Mouse (Mus musculus): Measurements from ENCODE around the gene Lrrc47.

Gene Lrrc47

GRCm38 (mm10) chr4:154023754-154024601, 12.4 kb downstream of the Lrrc47 start:
- DNase-seq: peak; percentile 96

- peak; percentile 91 for DNase-seq
These were observed 13.4 kb downstream of the Lrrc47 start for GRCm38 (mm10) chr4:154024729-154025521.

- DNase-seq: peak; percentile 99
These were observed 14.3 kb downstream of the Lrrc47 start, which contains the start of gene Smim1 for GRCm38 (mm10) chr4:154025641-154026440. Smim1 (minus strand) TSS chr4:154026230.

GRCm38 (mm10) chr4:154026441-154026761, 14.9 kb downstream of the Lrrc47 start:
- DNase-seq: peak; percentile 92

- DNase-seq: no peak
These were observed 16.5 kb downstream of the Lrrc47 start for GRCm38 (mm10) chr4:154028066-154028465.

GRCm38 (mm10) chr4:154028646-154029045, 17.1 kb downstream of the Lrrc47 start:
- no peak for DNase-seq

- DNase-seq: no peak
These were observed 25.6 kb downstream of the Lrrc47 start for GRCm38 (mm10) chr4:154037123-154037522.

GRCm38 (mm10) chr4:154042577-154042976, 31.0 kb downstream of the Lrrc47 start, which contains the start of gene Ccdc27:
Ccdc27 (minus strand) TSS chr4:154042677.
- no peak for DNase-seq

- DNase-seq: no peak
These were observed 34.3 kb downstream of the Lrrc47 start for GRCm38 (mm10) chr4:154045837-154046236.

- DNase-seq: no peak
These were observed 39.9 kb downstream of the Lrrc47 start for GRCm38 (mm10) chr4:154051401-154051800.

GRCm38 (mm10) chr4:154053065-154053464, 41.5 kb downstream of the Lrrc47 start:
- DNase-seq: no peak

- DNase-seq: peak; percentile 91
These were observed 44.0 kb downstream of the Lrrc47 start for GRCm38 (mm10) chr4:154055482-154055881.

GRCm38 (mm10) chr4:154056046-154056445, 44.5 kb downstream of the Lrrc47 start:
- DNase-seq: no peak

GRCm38 (mm10) chr4:154056661-154057060, 45.1 kb downstream of the Lrrc47 start:
- no peak for DNase-seq

- no peak for DNase-seq
These were observed 46.2 kb downstream of the Lrrc47 start for GRCm38 (mm10) chr4:154057696-154058095.

GRCm38 (mm10) chr4:154064827-154065773, 53.6 kb downstream of the Lrrc47 start:
- peak; percentile 85 for DNase-seq

GRCm38 (mm10) chr4:154070896-154071295, 59.4 kb downstream of the Lrrc47 start:
- peak; percentile 85 for DNase-seq
